Mouse (Mus musculus) CD4-positive, CD25-positive, alpha-beta regulatory T cell, adult 4 months (primary cell): ENCODE data around the gene 1810013L24Rik. TPM values are rescaled to one million over a fixed set of nuclear protein-coding genes. Genes with fewer than 3 reads are reported as not detected.
A peak's percentile ranks its signal among the peaks of the same experiment; 100 is the strongest.

ENCODE experiments used
- ATAC-seq: one replicate; pipeline ENCODE4 v1.8.0; 2017
- polyA plus RNA-seq, 2 experiments: library from polyadenylated mRNA; unstranded; fragments of 100-300 nt; shearing (Covaris generic); gene quantifications; one replicate each; pipeline ENCODE4 v1.2.1; 2017

Gene 1810013L24Rik
- polyA plus RNA-seq, result 10 to 100 TPM; 16.6 to 25.7 TPM

GRCm38 (mm10) chr16:8829564-8830359 lies at the start of gene 1810013L24Rik:
TSS of gene 1810013L24Rik (plus strand) at chr16:8830100.
- ATAC-seq, result peak; percentile 91

- no peak for ATAC-seq
Observed at GRCm38 (mm10) chr16:8780187-8780586, 49.7 kb upstream of the 1810013L24Rik start.

- ATAC-seq, result no peak
Observed at GRCm38 (mm10) chr16:8781191-8781590, 48.7 kb upstream of the 1810013L24Rik start.

DNA sequence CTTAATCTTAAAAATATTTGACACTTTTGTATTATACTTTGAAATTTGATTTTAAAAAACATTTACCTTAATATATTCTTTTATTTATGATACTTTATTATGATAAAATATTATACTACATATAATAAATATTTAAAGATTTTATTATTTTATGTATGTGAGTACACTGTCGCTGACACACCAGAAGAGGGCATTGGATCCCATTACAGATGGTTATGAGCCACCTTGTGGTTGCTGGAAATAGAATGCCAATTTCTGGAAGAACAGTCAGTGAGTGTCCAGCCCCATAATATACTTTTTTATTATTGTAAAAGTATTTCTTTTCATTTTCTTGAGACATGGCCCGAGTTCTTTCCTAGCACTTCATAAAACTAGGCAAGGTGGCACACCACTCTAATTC lies 48.2 kb upstream of the 1810013L24Rik start:
- no peak for ATAC-seq

DNA sequence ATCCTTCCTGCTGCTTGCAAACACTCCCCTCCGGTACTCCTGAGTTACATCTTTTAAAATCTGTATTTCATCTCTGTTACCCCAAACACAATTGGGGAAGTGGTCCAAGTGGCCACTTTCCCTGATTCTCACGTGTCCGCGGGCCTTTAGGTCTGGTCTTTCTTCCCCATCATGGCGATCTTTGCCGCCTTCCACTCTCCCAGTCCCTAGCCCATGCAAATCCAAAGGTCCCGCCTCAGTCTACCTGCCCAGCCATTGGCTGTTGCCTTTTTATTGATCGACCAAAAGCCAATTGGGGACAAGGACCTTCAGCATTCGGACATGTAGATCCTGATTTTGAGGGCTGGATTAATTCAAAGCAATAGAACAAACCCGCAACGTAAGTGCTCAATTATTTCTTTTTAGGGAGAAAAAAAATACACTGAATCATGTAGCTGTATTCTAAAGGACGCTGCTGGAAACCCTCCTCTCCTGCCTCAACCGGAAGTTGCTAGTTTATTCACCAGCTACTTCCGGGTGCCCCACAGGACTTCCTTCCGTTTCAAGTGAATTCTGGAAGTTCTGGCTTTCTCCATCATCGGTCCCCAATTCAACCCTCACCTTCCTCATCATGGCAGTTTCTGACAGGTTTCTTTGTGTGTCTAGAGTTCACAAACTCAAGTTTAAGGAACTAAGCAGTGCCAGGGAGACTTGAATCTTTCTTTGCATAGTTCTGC lies 46.5 kb upstream of the 1810013L24Rik start:
- ATAC-seq, result no peak

DNA sequence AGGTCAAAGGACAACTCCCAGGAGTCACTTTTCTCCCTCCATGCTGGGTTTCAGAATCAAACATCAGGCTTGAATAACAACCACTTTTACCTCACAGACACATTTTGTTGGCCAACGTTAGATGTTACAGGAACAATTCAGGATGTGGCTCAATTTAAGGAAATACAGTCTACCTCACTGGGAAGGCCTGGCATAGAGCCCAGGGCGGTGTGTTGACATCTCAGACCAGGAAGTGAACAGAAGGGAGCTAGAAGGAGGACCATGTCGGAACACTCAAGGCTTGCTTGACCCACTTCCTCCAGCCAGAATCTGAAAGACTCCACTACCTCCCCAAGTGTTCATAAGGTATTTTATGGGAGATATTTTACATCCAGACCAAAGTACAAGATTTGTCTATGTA lies 45.1 kb upstream of the 1810013L24Rik start:
- no peak for ATAC-seq

DNA sequence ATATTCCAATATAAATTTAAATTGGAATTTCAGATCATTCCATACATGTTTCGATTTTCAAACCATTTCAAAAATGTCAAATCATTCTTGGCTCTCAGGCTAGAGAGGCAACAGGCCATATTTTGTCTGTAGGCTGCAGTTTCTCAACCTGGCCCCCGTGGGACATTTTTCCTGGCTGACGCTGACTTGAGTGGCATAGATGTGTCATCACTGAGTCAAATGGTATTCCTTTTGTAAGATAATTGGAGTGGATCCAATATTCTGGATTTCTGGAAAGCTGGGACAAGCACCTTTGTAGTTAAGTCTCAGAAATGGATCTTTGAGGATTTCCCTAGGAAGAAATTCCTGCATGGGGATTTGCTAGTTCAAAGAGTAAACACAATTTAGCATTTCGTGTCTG lies 39.0 kb upstream of the 1810013L24Rik start:
- ATAC-seq, result no peak

GRCm38 (mm10) chr16:8791949-8792557 lies 37.8 kb upstream of the 1810013L24Rik start, which contains the start of gene Usp7:
TSS of gene Usp7 (minus strand) at chr16:8792308.
- ATAC-seq, result no peak

DNA sequence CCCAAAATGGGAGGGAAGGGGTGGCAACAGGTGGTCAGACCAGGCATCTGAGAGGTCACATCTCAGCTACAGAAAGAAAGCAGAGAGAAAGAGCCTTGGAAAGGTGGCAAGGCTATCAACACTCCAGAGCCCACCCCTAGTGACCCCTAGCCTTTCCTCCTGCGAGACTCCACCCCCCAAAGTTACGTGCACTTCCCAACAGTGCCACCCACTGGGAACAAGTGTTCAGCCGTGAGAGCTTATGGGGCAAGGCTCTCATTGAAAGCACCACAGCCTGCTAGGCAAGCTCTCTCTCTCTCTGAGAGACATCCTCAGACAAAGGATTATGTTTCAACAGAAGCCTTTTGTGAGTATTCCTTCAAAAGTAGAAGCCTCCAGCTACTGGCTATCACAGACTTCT lies 34.9 kb upstream of the 1810013L24Rik start:
- ATAC-seq, result no peak

DNA sequence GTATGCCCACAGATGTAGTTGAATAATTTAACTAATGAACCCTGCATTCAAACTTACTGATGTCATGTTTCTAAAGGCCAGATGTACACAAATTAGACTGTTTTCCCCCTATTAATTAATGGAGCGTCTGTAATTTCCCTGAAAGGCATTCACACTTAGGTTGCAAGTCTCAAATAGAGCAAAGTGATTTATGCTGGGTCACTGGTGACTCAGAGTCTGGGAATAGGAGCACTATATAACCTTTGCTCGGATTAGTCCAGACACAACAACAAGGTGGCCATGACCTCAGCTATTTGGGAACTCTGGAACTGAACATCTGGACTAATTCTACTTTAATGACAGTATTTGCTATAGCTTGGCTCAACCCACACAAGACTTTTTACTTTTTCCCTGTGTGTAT lies 34.0 kb upstream of the 1810013L24Rik start:
- ATAC-seq, result no peak

- ATAC-seq, result peak; percentile 69
Observed at GRCm38 (mm10) chr16:8806703-8807102, 23.2 kb upstream of the 1810013L24Rik start.

DNA sequence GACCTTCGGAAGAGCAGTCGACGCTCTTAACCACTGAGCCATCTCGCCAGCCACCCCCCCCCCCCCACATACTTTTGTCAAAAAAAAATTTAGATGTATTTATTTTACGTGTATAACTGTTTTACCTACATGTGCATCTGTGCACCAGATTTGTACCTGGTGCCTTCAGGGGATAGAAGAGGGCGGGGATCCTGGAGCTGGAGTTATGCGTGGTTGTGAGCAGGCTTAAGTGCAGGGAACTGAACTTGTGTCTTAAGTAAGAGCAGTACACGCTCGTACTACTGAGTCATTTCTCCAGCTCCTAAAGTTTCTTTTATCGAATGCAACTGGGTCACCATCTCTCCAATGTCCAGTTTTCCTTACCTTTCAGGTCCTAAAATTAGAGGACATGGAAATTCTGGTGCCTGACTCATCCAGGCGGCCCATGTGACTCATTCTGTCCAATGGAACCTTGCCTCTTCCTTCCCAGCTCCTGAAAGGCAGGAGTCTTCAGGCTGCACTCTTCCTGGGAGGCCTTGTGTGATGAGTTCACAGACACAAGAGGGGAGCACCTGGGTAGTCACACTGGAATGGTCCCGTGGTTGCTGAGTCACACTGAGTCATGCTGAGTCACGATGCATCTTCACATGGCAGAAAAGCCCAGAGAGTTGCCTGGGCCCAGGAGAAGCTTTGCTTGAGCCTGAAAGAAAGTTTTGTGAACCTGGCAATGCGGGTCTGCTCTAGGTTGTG lies 19.3 kb upstream of the 1810013L24Rik start:
- no peak for ATAC-seq

DNA sequence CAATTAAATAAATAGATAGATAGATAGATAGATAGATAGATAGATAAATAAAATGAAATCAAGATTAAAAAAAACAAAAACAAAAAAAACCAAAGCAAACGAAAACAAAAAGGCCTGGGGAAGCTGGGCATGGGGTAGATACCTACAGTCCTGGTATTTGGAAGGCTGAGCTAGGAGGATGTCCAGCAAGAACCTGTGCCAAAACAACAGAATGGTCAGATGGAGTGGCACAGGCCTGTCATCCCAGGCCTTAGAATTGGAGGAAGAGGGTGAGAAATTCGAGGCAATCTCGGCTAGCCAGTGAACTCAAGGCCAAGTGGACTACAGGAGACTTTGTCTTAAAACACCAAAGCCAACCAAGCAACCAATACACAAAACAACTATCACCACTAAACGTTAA lies 12.0 kb upstream of the 1810013L24Rik start:
- ATAC-seq, result no peak

GRCm38 (mm10) chr16:8821429-8821828 lies 8.5 kb upstream of the 1810013L24Rik start:
- no peak for ATAC-seq

DNA sequence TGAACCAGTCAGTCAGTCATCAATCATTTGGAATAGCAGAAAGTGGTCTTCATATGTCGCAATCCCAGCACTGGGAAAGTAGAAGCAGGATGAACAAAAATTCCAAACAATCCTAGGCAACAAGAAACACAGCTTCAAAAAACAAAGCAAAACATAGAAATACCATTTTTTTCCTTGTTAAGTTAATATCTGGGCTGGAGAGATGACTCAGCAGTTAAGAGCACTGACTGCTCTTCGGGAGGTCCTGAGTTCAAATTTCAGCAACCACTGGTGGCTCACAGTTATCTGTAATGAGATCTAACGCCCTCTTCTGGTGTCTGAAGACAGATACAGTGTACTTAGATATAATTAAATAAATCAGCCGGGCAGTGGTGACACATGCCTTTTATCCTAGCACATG lies 7.3 kb upstream of the 1810013L24Rik start:
- no peak for ATAC-seq

DNA sequence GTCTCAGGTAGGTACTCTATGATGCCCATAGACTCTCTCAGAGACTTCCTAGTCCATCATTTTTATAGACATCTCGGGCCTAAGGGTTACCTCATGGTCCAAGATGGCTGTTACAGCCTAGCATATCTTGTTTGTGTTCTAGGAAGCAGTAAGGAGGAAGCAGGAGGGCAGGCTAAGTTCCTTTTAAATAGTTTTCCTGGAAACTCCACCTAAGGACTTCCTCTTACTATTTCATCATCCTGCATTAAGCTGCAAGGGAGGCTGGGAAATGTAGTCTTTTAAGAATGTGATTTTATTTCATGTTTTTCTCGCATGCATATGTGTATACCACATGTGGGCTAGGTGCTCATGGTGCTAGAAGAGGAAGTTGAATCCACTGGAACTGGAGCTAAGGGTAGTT lies 6.2 kb upstream of the 1810013L24Rik start:
- ATAC-seq, result peak; percentile 86

- ATAC-seq, result no peak
Observed at GRCm38 (mm10) chr16:8827366-8827765, 2.5 kb upstream of the 1810013L24Rik start.

GRCm38 (mm10) chr16:8828636-8829563 lies 1.0 kb upstream of the 1810013L24Rik start:
- ATAC-seq, result peak; percentile 8

GRCm38 (mm10) chr16:8830431-8831211 lies 721 bp downstream of the 1810013L24Rik start:
- ATAC-seq, result peak; percentile 35

GRCm38 (mm10) chr16:8831241-8831640 lies 1.3 kb downstream of the 1810013L24Rik start:
- ATAC-seq, result no peak

DNA sequence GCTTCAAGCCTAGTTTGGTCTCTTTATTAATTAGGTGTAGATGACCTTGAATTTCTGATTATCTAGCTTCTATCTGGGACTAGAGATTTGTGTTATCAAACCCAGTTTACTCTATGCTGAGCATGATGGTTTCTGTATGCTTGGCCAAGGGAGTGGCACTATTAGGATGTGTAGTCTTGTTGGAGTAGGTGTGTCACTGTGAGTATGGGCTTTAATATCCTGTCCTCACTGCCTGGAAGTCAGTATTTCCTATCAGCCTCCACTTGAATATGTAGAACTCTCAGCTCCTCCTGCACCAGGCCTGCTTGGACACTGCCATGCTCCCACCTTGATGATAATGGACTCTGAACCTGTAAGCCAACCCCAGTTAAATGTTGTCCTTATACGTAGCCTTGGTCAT lies 7.0 kb downstream of the 1810013L24Rik start:
- ATAC-seq, result no peak
